Mouse (Mus musculus): ENCODE results near the gene Pde8b.
A peak's percentile ranks its signal among the peaks of the same experiment; 100 is the strongest.

Pde8b gene

DNA sequence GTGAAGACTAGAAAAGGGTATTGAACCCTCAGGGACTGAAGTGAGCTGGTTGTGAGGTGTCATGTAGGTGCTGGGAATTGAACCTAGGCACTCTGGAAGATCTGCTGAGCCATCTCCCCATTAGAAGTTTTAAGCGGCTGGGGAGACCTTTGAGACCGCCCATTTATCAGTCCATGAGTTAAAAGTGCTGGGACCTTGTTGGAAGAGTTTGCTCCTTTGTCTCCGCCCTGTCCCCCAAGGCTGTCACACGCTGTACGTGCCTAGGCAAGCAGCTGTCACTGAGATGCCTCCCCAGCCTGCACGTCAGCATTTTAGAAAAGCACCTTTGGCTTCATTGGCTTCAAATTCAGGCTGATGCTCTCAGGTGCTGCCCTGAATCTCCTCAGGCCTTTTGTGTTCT is 229.9 kb downstream of the Pde8b start:
- DNase-seq (ENCODE audit: low spot score in 2 of 2), result no peak

DNA sequence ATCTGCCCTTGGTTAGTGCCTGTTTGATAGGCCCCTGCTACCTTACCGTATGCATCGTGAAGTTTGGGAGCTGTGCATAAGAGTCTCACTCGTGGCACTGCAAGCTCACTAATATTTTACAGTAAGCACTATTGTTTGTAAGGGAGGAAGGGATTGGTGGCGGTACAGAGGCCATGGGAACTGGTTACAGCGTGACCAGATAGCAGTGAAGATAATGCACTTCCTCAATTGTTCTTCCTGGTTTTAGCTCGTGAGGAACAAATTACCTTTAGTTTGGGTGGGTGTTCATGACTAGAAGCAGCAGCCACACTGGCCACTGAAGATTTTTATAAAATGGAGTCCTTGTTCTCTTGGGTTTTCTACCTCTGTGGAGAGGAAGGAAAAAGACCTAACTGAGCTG is 230.8 kb downstream of the Pde8b start:
- DNase-seq (ENCODE audit: low spot score in 2 of 2), result no peak

DNA sequence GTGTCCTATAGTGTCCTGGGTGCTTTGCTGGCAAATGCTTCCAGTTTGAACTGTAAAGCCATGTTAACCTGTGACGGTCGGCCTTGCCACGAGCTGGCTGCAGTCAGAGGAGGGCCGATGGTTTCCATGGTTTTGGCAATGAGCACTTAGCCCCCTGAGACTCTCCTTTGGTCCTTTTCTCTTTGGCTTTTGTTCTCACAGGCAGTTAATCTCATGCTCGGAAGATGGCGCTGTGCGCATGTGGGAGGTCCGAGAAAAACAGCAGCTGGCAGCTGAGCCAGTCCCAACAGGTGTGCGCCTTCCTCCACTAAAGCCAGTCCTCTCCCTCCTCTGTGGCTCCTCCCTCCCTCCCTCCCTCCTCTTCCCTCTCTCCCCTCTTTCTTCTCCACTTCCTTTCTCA is 232.2 kb downstream of the Pde8b start:
- peak; percentile 82 to 85 for DNase-seq (ENCODE audit: low spot score in 2 of 2)

DNA sequence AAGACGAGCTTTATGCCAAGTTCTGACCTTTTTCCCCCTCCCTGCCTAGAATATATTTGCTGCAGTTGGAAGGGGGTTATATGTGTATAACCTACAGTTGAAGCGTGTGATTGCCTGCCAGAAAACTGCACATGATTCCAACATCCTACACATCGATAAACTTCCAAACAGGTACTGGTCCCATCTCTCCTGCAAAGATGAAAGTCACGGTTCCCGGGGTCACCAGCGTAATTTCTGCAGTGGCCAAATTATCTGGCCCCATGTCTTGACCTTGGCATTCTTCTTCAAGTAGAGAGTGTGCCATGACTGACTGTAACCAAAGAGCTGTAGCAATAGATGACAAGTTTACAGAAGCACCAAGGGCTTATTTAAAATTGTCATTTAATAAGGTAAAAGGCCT is 232.9 kb downstream of the Pde8b start:
- DNase-seq (ENCODE audit: low spot score in 2 of 2), result no peak

DNA sequence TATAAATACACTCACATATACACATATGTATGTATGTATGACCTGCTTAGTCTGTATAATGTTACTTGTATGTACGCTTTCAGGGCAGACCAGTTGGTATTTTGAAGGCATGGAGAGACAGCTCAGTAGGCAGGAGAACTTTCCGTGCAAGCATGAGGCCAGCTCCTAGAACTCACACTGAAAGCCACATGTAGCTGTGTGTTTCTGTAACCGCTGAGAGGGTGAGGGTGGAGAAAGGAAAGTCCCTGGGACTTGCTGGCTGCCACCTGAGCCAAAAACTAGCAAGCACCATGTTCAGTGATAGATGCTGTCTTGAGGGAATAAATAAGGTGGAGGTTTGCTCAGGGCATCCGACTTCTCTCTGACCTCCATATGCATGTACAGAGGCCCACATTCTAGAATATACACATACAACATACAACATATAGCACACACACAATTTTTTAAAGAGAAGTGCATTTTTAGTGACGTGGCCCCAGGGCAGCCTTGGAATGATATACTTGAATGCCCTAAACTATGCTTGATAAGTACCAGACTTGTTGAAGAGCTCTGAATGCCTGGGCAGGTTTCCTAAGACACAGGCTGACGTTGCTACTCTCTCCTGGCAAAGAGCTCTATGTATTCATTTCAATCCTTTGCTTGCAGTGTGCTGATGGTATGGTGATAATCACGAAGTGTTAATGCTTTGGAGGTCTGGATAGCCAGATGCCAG is 238.4 kb downstream of the Pde8b start:
- no peak for DNase-seq (ENCODE audit: low spot score in 2 of 2)

DNA sequence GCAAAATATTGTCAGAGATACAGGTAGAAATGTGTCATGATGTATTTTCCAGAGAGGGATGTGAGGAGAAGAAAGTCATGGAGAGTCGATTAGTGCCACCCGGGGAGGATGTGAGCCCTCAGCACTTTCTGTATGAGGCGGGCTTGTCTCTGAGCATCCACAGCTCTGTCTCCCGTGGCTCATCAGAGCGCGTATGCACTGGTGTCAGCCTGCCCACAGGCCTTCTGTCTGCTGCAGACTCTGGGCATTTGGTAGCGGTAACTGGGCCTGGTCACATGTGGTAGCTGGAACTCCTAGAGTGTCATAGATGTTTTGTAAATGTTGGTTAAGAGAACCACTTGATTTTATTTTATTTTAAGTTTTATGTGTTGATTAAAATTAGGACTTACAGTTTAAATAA is 240.9 kb downstream of the Pde8b start:
- DNase-seq (ENCODE audit: low spot score in 2 of 2), result no peak

DNA sequence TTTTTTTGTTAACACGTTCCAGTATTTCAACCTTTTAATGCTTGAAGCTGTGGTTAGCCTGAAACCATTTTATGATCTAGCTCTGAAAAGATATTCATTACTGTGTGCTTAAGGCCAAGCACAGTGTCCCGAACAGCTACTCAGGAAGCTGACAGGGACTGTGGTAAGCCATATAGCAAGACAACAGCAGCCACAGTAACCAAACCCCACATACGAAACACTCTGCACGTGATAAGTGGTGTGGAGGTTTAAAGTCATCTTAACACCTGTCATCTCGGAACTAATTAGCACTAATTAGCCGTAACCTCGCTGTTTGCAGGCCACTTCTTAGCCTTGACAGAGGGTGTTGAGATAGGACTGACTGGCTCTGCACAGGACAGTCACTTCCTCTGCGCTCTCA is 242.9 kb downstream of the Pde8b start:
- no peak for DNase-seq (ENCODE audit: low spot score in 2 of 2)

DNA sequence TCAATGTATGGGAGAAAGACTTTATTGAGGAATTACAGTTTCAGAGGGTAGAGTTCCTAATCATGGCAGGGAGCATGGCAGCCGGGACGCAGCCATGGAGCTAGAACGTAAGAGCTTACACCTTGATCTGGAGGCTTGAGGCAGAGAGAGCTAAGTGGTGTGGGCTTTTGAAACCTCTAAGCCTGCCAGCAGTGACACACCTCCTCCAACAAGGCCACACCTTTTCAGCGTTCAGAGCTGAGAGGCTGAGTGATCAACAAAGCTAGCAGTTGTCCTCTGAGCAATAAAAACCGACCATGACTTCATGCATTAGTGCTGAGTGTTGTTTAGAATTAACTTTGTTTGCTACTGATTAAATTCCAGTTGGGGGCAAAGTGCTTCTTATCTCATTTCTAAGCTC is 259.6 kb downstream of the Pde8b start:
- DNase-seq (ENCODE audit: low spot score in 2 of 2), result no peak

DNA sequence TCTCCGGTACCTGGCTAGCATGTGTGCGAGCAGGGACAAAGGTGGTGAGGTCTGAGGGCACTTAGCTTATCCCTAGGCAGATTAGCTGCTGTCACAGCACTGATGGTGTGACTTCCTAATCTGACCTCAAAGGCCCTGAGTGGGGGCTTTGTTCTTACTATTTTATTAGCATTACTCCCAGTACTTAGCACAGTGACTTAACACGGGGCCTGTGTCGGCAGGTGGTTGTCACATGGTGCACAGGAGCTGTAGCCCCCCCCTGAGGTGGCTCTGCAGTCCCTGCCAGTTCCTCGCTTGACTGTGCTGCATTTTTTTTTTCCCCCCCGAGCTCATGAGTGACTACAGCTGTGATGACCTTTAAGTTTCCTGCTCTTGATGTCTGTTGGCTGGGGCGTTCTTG is 271.1 kb downstream of the Pde8b start:
- no peak for DNase-seq (ENCODE audit: low spot score in 2 of 2)

DNA sequence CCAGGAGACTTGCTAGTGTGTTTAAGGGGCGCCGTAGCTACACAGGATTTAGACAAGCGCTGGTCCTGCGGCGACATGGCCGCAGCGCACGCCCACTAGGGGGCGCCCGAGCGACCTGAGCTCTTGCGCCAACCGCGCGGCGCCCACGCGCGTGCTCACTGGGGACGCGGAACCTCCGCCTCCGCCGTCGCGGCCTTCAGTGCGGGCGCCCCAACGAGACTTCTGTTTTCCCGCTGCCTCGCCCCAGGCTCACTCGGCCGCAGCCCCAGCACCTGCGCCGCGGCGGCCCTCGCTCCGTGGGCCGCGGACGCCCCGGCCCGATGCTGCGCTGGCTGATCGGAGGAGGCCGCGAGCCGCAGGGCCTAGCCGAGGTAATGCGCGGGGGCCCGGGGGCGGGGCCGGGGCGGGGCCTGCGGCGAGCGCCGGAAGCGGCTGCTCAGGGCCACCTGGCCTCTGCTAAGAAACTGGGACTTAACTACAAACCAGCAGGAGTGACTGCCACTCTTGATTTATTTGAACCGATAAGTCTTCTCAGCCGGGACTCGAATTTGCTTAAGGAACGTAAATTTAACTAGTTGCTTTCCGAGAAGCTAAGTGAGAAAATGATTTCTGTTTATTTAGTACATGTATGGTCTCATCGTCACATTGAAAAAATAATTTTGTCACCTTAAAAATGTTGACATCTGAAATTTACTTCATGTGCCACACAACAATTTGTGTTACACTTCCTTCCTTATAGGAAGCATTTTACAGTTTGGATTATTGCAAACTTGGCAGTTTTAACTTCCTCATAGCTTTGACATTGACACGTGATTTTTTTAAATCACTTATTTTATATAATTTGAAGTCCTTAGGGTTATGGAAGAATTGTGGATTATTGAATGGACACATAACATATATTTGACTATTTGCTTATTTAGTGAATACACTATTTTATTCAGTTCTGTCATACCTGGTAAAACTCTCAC is 273.6 kb downstream of the Pde8b start, which contains the start of gene Wdr41:
TSS of gene Wdr41 (plus strand) at position 126 of the 968 bp plus-strand sequence.
- DNase-seq (ENCODE audit: low spot score in 2 of 2), result peak; percentile 91 to 96

DNA sequence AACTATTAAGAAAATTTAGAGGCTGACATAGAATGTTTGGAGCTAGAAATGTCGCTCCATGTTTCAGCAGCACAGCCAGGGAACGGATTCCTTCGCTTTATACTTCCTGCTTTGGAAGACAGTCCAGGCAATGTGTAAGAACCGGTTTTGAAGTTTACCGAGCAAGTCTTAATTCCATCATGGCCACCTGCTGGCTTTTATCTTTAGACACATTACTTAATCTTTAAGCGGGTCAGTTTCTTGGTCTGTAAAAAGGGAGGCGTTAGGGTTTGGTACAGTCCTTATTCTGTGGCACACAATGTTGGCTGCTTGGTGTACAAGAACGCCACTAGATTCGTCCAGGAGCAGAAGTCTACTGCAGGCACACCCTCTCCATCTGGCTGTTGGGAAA is 274.3 kb downstream of the Pde8b start:
- no peak for DNase-seq (ENCODE audit: low spot score in 2 of 2)
